Mouse (Mus musculus) frontal cortex, adult 2 months (tissue): ENCODE measurements around the gene Spsb4. TPM values are rescaled to one million over a fixed set of nuclear protein-coding genes. Genes with fewer than 3 reads are reported as not detected.

ENCODE experiments used
- DNase-seq, 2 experiments: peaks; one replicate each; pipeline ENCODE4 v3.0.0; 2022; ENCODE audit warnings: low spot score in 1 of 2; ENCODE audit errors: extremely low spot score in 1 of 2
- polyA plus RNA-seq: library from polyadenylated mRNA; depleted of rRNA; stranded (reverse); fragments of >200 nt; gene quantifications from 2 replicates; pipeline ENCODE4 v1.2.3, GENCODE M21; 2012; rRNA removed

Spsb4 gene
- polyA plus RNA-seq: 9.1 and 11.9 TPM in 2 replicates

DNA sequence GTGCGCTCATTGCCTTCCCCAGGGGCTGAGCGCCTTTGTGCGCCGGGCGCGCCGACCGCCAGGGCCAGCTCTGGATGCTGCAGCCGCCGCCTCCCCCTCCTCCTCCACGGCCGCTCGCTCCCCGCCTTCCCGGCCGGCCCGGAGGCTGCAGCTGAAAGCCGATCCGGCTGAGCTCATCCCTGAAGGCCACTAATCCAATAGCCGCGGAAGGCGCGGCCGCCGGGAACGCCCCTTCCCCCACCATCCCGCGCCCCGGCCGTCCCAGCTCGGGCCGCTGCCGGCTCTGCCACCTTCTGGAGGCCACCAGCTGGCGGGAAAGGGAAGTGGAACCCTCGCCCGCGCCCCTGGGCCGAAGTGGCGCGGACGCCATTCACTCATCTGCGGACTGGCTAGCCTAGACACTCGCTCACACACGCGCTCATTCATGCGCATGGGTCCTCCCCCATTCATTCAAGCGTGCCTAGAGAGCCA, at the start of gene Spsb4:
Gene Spsb4, minus strand, starts transcription at position 167 of the 471 bp plus-strand sequence.
- peak in 1 of 2 experiments; percentile 56 for DNase-seq

DNA sequence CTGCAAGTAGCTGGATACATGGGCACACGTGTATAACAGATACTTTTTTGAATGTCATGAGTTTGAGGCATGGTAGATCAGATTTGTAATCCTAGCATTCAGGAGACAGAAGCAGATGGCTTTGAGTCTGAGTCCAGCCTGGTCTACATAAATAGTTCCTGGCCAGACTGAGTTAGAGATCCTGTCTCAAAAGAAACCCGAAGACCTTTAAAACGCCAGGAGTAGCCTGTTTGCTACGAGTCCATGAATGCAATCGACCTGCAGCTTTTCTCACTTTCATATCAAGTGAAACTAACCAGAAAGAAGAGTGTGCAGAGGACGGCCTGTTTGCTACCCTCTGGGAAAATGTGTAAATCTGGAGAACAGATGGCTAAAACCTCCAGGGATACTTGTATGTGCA, 49.1 kb upstream of the Spsb4 start:
- DNase-seq: no peak

DNA sequence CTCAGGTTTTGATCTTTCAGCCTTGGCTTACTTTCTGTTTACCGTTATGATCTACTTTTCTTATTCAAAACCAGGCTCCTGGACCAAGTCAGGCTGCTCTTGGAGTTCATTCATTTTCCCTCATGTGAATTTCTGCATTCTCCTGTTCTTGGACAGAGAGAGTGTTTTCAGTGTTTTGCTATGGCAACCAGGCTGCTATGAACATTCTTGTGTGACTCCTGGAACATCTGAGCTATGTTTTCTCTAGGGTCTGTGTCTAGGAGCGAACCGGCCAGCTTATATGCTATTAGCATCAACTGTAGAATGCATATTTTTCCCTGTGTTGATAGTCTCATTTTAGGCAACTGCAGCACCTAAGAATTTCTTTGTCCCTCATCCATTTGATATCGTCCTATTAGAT, 47.2 kb upstream of the Spsb4 start:
- no peak for DNase-seq

DNA sequence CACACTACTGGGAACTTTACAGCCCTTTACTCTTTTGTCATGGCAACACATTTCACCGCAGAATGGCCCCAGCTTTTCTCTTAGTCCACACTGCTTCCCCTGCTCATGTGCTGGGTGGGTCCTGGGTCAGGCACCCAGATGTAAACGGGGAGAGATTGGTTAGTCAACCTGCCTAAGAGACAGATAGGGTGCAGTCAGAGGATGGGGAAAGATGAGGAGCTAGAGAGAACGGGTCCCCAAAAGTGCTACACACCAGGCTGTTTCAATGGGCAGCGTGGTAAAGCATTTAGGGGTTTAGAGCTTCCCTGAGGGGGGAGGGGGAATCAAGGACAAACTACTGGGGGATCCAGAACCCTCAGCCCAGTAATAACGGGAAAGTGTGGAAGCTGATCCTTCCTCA, 46.6 kb upstream of the Spsb4 start:
- DNase-seq: no peak

DNA sequence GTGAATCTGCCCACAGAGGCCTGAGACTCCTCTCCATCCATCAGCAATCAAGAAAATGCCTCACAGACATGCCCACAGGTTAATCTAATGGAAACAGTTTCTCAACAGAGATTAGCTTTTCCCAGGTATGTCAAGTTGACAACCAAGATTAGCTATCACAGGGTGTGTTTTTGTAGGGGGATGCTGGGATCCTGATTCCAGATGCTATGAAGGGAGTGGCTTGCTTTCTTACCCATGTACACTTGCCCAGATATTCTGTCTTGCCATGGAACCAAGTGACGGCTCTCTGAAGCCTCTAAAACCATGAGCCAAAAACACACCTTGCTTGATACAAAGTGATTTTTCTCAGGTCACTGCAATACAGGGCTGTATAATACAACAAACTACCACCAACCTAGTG, 45.5 kb upstream of the Spsb4 start:
- no peak for DNase-seq

DNA sequence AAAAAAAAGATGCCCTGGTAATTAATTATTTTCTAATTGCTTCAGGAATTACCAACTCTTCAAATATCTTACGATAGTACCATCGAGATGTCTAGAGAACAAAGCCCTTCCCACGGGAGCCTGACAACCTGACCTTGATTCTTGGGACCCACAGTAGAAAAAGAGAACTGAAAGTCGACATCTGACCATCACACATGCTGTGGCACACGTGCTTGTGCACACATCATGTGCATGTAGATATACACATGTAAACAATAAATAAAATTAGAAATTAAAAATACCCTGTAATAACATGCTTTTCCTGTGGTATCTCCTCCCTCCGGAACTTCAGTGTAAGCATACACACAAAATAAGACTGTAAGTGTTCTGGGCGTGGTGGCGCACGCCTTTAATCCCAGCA, 43.1 kb upstream of the Spsb4 start:
- no peak for DNase-seq

DNA sequence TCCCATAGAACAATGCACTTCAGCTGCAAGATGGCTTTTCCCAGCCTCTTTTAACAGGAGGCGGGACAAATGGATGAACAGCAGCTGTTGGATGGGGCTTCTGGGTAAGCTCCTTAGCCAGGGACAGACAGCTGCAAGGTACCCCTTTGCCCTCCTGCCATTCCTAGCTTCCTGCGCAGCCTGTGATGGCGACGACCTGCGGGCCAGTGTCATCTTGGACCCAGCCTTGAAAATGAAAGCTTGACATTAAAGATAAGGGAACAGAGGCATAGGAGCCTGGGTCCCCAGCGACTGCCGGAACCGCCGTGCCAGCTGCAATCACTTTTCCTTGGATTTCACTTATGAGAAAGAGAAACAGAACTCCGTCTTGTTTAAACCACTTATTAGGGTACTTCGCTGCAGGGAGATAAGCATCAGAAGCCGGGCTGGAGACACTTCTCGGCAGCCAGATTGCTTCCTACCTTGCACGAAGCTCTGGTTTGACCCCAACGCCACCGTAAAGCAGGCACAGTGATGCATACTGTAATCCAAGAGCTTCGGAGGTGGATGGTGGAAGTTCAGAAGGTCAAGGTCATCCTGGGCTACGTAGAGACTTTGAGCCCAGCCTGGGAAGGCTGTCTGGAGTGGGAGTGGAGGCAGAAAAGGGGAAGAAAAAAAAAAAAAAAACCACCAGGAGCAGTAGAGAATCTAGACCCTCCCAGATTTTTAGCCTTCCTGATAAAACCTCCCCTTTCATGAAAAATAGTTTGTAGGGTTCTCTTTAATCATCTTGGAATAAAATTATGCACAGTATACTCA, 38.1 kb upstream of the Spsb4 start:
- DNase-seq: no peak

DNA sequence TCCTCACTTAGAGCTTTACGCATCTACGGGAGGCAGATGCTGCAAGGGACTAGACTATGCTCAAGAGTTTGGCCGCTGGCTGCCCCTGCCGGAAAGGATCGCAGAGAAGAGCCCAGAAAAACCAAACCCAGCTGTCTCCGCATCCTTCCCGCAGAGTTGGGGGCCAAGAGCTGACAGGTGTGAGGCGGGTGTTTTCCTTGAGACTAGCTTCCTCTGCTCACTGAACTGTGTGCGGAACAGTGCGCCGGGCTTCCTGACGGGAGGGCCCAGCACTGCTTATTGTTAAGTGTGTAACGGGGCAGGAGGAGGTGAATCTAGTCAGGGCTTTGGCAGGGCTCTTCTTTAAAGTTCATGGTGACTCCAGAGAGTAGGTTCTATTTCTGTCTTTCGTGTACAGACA, 37.3 kb upstream of the Spsb4 start:
- DNase-seq: no peak

DNA sequence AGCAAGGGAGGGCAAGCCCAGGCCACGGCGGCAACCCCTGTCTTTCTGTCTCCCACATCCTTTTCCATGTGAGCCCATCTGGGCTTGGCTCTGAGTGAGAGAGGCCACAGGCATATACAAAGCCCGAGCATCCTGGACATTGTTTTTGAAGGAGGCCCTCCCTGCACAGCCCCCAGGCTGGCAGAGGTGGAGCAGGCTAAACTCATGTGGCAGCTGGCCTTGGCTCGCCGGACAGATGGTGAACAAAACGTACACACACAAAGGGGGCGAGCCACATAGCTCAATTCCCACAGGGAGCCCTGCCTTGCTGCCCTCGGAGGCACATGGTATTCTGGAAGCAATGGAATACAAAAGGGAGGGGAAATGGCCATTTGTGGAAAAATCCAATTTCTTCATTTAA, 32.5 kb upstream of the Spsb4 start:
- no peak for DNase-seq

DNA sequence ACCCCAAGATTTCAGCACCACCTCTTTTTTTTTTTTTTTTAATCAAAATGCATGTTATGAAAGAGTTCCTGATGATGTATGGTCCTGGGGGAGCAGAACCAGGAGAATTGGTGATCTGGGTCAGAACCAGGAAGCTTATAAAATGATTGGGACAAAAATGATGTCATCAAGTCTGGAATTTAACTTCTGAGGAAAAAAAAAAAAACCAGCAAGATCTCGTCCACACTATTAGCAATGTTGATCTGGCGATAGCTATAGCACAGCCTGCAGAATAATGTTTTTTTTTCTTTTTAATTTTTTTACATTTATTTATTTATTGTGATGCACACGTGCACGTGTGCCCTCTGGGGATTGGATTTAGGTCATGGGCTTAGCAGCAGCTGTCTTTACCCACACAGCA, 27.6 kb upstream of the Spsb4 start:
- DNase-seq: no peak

DNA sequence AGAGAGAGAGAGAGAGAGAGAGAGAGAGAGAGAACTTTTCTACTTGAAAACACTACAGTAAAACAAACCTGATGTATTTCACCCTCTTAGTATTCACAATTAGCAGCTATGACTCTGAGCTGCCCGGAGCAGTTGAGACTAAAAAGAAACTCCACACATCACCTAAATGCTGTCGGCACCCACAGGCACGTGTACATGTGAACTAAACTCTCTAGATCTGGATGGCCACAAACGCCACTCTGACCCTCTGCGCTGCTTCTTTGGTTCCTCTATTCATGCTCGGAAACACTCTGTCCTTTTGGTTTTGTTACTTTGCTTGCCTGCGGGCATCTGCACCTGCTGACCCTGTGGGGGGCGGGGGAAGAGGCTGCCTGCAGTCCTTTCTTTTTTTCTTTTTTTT, 23.0 kb upstream of the Spsb4 start:
- DNase-seq: no peak

DNA sequence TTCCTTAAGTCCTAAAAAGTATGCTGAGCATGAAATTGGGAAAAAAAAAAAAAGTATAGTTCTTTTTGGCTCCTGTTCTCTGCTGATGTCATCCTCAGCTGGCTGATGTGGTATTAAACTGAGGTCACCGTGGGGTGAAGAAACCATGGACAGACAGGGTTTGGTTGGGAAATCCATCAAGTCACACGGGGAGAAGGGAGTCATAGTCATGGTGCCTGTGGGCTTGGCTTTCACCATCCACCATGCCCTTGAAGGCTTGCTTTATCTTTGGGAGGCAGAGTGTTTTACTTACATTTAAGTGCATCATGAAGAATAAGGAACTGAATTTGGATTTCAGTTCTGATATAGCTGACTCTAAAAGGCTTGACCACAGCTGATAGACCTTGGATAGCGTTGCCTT, 19.4 kb upstream of the Spsb4 start:
- DNase-seq: no peak

DNA sequence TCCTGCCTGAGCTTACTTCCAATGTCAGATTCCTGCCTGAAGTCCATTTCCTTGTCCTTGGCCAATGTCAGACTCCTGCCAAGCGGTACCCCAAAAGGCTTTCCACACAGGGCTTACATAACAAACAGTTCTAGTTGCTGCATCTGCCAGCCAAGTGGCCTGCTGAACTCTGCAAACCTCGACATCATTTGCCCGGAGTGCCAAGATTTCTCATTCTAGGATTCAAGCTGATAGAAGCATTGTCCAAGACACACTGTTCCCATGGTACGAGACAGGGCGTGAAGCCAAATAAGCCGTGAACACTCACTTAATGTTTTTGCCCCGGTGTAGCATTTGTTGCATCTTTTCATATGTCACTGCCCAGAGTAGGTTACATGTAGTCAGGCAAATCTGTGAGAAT, 18.0 kb upstream of the Spsb4 start:
- DNase-seq: no peak

DNA sequence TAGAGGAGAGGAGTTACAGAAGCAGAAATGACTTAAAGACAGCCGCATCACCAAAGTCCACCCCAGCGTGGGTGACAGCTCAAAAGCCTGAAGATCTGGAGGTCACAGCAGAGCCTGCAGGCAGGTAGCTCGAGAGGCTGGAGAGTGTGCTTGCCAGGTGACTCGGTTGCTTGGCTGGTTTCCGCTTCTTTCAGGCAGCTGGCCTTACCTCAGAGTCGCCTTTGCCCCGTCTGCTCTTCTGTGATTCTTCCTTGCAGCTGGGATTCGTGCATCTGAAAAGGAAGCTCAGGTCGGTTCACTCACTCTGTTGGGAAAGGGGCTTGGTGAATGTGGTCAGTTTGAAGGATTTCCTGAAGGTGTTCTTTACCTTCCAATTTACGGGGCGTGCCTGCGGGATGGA, 8.7 kb upstream of the Spsb4 start:
- DNase-seq: no peak

DNA sequence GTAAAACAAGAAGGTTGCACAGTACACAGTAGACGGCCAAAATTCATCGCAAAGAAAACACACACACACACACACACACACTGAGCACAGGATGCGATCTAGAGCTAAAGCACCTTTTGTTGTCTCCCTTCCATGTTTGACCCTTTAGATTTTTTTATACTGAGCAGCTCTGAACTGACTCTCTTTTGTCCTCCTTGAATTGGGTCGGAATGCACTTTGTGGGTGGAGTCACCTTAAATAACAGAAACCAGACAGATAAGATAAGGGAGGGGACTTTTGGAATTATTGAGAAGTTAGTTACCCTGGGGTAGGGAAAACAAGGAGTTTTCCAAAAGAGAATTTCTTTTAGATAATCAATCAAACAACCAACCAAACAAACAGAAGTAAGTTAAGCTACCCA, 7.4 kb upstream of the Spsb4 start:
- DNase-seq: no peak

DNA sequence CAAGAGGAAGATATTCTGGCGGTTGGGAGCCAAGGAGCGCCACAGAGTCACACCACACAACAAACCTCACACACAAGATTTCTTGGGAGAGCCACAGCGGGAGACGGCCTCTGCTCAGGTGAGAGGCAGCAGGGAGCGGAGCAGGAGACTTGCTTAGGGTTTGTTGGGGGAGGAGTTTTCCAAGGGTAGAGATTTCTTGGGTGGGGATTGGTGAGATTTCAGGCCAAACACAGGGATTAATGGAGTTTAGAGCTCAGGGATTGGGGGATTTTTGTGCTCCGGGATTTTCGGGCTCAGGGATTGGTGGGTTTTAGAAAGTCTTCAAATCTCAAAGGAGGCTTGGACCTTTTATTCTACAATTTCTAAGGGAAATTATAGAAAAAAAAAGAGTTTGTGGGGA, 5.8 kb upstream of the Spsb4 start:
- DNase-seq: no peak

DNA sequence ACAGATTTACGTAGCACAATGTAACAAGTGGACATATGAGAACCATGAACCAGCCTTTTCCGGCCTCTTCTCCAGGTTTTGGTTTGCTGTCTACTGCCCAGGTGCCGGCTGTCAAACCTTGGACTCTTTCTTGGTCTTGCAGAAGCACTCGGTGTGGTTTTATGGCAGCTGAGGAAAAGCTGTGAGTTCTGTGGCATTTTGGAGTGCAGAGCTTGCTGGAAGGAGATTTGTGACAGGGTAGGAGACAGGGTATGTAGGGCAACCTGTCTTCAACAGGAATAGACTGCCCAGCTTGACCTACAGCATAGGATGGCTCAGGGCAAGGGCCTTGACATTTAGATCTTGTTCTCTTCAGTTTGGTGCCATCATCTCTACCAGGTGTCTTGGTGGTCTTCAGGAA, 4.3 kb upstream of the Spsb4 start:
- DNase-seq: no peak

DNA sequence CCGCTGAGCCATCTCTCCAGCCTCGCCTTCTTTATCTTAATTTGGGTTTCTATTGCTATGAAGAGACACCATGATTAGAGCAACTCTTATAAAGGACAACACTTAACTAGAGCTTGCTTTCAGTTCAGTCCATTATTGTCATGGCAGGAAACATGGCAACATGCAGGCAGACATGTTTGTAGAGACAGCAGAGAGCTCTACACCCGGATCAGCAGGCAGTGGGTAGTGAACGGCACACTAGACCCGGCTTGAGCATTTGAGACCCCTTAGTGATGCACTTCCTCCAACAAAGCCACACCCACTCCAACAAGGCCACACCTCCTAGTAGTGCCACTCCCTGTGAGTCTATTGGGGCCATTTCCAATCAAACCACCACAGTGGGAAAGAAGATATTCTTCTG, 3.7 kb upstream of the Spsb4 start:
- DNase-seq: no peak

DNA sequence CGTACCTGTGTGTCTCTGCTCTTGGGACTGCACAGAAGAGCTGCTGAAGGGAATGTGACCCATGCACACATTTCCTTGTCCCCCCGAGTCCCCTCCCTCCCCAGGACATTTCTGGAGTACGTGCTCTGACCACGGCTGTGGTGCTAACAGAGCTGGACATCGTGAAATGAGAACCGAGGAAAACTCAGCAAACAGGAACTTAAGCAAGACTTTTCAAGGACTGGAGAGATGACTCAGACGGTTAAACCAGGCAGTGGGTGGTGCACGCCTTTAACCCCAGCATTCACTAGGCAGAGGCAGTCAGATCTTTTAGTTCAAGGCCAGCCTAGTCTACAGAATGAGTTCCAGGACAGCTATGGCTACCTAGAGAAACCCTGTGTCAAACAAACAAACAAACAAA, 1.5 kb upstream of the Spsb4 start:
- DNase-seq: no peak

DNA sequence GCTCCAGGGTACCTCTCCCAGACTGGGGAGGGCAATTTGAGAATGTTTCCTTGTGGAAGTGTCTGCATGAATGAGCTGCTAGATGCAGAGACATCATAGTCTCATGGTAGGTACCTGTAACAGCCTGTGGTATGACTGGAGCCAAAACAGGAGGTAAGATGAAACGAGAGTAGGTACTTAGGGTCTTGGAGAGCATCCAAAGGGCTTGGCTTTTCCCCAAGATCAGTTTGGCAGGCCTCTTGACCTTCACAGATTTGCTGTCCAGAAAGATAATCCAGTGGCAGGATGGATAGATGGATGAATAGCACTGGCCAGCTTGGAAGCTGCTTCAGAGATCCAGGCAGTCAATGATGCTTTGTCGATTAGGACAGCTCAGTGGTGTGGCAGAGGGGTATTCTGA, 1.0 kb upstream of the Spsb4 start:
- DNase-seq: no peak

DNA sequence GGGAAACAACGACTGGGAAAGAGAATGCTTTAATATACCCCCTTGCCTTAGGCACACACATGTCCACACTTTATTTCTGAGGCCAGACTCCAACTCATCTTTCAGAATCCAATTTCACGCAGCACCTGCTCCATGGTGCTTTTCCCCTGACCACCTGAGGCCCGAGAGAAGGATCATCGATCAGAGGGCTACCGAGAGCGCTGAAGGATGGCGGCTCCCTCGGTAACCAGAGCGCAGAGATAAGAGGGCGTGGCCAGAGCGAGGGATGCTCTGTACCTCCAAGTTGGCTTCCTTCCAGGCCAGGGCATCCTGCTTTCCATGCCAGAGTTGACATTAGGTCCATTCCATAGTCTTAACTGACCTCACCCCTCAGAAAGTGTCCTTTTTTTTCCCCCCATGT, 588 bp upstream of the Spsb4 start:
- no peak for DNase-seq

DNA sequence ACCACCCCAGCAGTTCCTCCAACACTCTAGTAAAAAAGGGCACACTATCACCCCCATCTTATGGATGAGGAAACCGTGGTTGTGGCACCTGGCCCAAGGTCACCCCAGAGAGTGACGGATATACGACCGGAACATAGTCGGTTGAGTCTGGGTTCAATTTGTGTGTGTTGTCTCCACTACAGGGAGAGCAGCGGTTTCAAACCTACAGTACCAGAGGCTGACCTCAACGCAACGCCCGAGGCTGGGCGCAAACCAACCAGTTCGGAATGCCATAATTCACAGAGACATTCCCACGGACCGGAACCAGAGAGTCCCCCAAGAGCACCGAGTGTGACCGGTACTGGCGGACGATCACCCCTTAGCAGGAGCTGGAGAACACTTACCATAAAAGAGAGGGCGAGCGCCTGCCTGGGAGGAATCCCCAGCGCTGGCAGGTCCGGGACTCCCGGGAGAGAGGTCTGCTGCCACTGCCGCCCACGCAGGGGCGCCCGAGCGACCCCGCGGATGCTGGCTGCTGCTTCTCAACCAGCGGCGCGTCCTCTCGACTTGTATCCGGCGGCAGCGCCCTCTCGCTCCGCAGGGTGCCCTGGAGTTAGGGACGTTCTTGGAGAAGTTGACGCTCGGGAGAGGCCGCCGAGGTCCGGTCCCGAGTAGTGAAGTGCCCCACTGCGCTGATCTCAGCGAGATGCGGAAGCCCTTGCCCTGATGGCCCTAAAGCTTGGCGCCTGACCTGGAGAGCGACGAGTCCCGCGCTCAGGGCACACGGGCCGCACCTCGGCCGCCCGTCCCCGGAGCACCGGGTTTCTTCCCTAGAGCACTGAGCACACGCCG, 617 bp downstream of the Spsb4 start:
- DNase-seq: peak in 1 of 2 experiments; percentile 60
